Mouse (Mus musculus): Measurements from ENCODE around the gene Klhdc3. TPM values are rescaled to one million over a fixed set of nuclear protein-coding genes. Genes with fewer than 3 reads are reported as not detected.
A peak's percentile ranks its signal among the peaks of the same experiment; 100 is the strongest.

Klhdc3 gene
- polyA plus RNA-seq, 1 experiment from 2014 or later: 122 TPM

GRCm38 (mm10) chr17:46712442-46712841 is 31.7 kb upstream of the Klhdc3 start:
- H3K36me3 ChIP-seq: peaks cover 36% of the 10 kb centered on the region
- peaks cover 14% of the 10 kb centered on the region for H3K4me1 ChIP-seq
- H3K9ac ChIP-seq: peak overlapping the region; percentile 91; the same call in 1 of the 2 replicates
- peak overlapping the region; percentile 83 for H3K4me2 ChIP-seq
- H3K27ac ChIP-seq: no peak overlapping the region
- H3K9me3 ChIP-seq: no peaks in the 10 kb centered on the region
- peak overlapping the region; percentile 85 for H3K4me3 ChIP-seq
- WGBS: 52% methylated on average over 7 of the region's 7 CpGs
- no peak for ATAC-seq (ENCODE audit: borderline replicate concordance, extremely low read depth, low FRiP score, low TSS enrichment)
- H3K27me3 ChIP-seq: no peaks in the 10 kb centered on the region

- peak; percentile 62 for ATAC-seq (ENCODE audit: borderline replicate concordance, extremely low read depth, low FRiP score, low TSS enrichment)
- WGBS: under 1% methylated on average over 76 of the region's 76 CpGs
- Histone ChIP-seq H3K4me2 (peak overlapping the region; percentile 83), H3K27ac (peak overlapping the region; percentile 65), H3K36me3 (peaks cover 32% of the 10 kb centered on the region), H3K4me1 (peaks cover 14% of the 10 kb centered on the region), H3K4me3 (peak overlapping the region; percentile 85), H3K9me3 (no peaks in the 10 kb centered on the region), H3K27me3 (no peaks in the 10 kb centered on the region), H3K9ac (peak overlapping the region; percentile 91)
Measured at GRCm38 (mm10) chr17:46711612-46712271, 31.0 kb upstream of the Klhdc3 start.

GRCm38 (mm10) chr17:46710959-46711597 is 30.4 kb upstream of the Klhdc3 start, which contains the start of gene Pex6:
Pex6 (plus strand) TSS chr17:46711463.
- Histone ChIP-seq H3K9me3 (no peaks in the 10 kb centered on the region), H3K36me3 (peaks cover 26% of the 10 kb centered on the region), H3K27ac (peak within 1 kb of the TSS; percentile 65), H3K4me3 (peak within 1 kb of the TSS; percentile 85), H3K4me1 (peaks cover 14% of the 10 kb centered on the region), H3K4me2 (peak within 1 kb of the TSS; percentile 83), H3K27me3 (no peaks in the 10 kb centered on the region), H3K9ac (peak within 1 kb of the TSS; percentile 91)
- ATAC-seq (ENCODE audit: borderline replicate concordance, extremely low read depth, low FRiP score, low TSS enrichment): peak; percentile 83
- WGBS: 6% methylated on average over 36 of the region's 36 CpGs

GRCm38 (mm10) chr17:46706375-46707089 is 25.8 kb upstream of the Klhdc3 start:
- H3K4me3 ChIP-seq: no peak overlapping the region
- no peak for ATAC-seq (ENCODE audit: borderline replicate concordance, extremely low read depth, low FRiP score, low TSS enrichment)
- H3K9ac ChIP-seq: no peak overlapping the region
- no peaks in the 10 kb centered on the region for H3K9me3 ChIP-seq
- 86% methylated on average over 14 of the region's 14 CpGs for WGBS
- no peaks in the 10 kb centered on the region for H3K27me3 ChIP-seq
- H3K4me1 ChIP-seq: peaks cover 28% of the 10 kb centered on the region
- no peak overlapping the region for H3K27ac ChIP-seq
- no peaks in the 10 kb centered on the region for H3K36me3 ChIP-seq
- H3K4me2 ChIP-seq: no peak overlapping the region

DNA sequence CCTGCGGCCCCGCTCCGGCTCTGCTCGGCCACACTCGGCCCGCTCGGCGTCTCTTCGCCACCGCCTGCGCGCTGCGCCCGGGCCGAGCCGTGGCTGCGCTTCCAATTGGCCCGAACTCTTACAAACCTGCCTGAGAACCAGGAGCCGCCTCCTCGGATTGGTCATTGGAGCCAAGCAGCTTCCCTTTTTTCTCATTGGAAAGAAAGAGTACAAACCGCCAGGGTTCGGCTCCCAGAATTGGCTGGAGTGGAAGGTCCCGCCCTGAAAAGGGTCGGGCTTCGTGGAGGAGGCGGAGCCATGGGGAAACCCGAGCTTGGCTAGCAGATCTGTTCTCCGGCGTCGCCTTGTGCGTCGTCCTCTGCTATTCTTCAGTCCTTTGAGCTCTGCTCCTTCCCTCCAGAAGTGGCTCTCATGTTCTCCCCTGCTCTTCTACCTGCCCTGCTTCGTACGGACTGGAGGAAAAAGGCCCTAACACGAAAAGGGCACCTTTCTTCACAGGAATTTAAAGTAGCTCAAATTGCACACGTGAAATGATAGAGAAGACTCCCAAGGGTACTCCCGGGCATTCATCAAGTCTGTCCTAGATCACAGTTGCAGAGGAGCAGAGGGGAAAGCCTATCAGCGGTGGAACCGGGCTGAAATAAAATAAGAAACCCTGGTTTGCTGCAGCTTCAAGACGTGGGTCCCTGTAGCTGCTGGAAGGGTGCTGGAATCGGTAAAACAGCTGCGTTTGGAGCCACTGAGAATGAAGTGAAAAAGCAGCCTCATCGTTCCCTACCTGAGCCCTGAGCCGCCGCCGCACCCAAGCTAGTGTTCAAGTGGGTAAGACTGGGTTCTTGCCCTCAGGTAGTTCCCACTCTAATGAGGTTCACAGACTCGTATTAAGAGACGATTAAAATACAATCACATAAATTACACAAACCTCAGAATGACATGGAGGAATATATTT is 24.4 kb upstream of the Klhdc3 start, which contains the start of gene Ppp2r5d:
Gene Ppp2r5d, minus strand, starts transcription at position 225 of the 949 bp plus-strand sequence.
- under 1% methylated on average over 48 of the region's 48 CpGs for WGBS
- Histone ChIP-seq H3K36me3 (no peaks in the 10 kb centered on the region), H3K9ac (peak within 1 kb of the TSS; percentile 87), H3K9me3 (no peaks in the 10 kb centered on the region), H3K27ac (peak within 1 kb of the TSS; percentile 96), H3K4me1 (peaks cover 30% of the 10 kb centered on the region), H3K4me2 (peak within 1 kb of the TSS; percentile 79), H3K4me3 (peak within 1 kb of the TSS; percentile 83), H3K27me3 (no peaks in the 10 kb centered on the region)
- ATAC-seq (ENCODE audit: borderline replicate concordance, extremely low read depth, low FRiP score, low TSS enrichment): peak; percentile 94

GRCm38 (mm10) chr17:46703971-46704886 is 23.5 kb upstream of the Klhdc3 start:
- H3K27ac ChIP-seq: peak overlapping the region; percentile 96
- H3K27me3 ChIP-seq: no peaks in the 10 kb centered on the region
- ATAC-seq (ENCODE audit: borderline replicate concordance, extremely low read depth, low FRiP score, low TSS enrichment): peak; percentile 88
- H3K36me3 ChIP-seq: peaks cover 5% of the 10 kb centered on the region
- WGBS: 2% methylated on average over 38 of the region's 41 CpGs
- peaks cover 30% of the 10 kb centered on the region for H3K4me1 ChIP-seq
- H3K9ac ChIP-seq: peak overlapping the region; percentile 87
- H3K4me2 ChIP-seq: peak overlapping the region; percentile 79
- H3K4me3 ChIP-seq: peak overlapping the region; percentile 83
- H3K9me3 ChIP-seq: no peaks in the 10 kb centered on the region

GRCm38 (mm10) chr17:46702506-46702905 is 21.8 kb upstream of the Klhdc3 start:
- 83% methylated on average over 5 of the region's 5 CpGs for WGBS
- no peak overlapping the region for H3K4me3 ChIP-seq
- peaks cover 12% of the 10 kb centered on the region for H3K36me3 ChIP-seq
- peaks cover 30% of the 10 kb centered on the region for H3K4me1 ChIP-seq
- H3K27ac ChIP-seq: no peak overlapping the region
- peak overlapping the region; percentile 79 for H3K4me2 ChIP-seq
- peak overlapping the region; percentile 11; the same call in 1 of the 2 replicates for H3K9ac ChIP-seq
- no peaks in the 10 kb centered on the region for H3K9me3 ChIP-seq
- no peak for ATAC-seq (ENCODE audit: borderline replicate concordance, extremely low read depth, low FRiP score, low TSS enrichment)
- H3K27me3 ChIP-seq: no peaks in the 10 kb centered on the region

- Histone ChIP-seq H3K27ac (no peak overlapping the region), H3K4me1 (peaks cover 30% of the 10 kb centered on the region), H3K27me3 (no peaks in the 10 kb centered on the region), H3K9me3 (no peaks in the 10 kb centered on the region), H3K9ac (no peak overlapping the region), H3K4me3 (no peak overlapping the region), H3K4me2 (no peak overlapping the region), H3K36me3 (peaks cover 13% of the 10 kb centered on the region)
- whole genome bisulfite sequencing: 82% methylated on average over 12 of the region's 12 CpGs
- no peak for ATAC-seq (ENCODE audit: borderline replicate concordance, extremely low read depth, low FRiP score, low TSS enrichment)
Measured at GRCm38 (mm10) chr17:46702100-46702499, 21.4 kb upstream of the Klhdc3 start.

DNA sequence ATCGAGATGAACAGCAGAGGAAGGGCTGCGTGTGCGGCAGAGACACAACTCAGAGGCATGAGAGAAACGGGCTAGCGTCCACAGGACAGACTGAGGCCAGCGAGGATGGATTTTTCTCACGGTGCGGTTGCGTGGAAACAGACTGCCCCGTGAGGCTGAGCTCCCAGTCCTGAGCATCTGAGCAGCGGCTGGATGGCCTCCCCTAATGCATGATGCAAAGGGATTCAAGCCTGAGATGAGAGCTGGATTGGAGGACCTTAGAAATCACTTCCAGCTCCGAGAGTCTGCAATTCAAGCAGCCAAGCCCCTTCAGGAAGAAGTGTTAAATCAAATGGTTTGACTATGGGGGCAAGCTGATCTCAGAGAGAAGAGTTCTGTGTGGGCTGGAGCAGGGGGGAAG is 20.8 kb upstream of the Klhdc3 start:
- Histone ChIP-seq H3K36me3 (peaks cover 13% of the 10 kb centered on the region), H3K4me3 (no peak overlapping the region), H3K27me3 (no peaks in the 10 kb centered on the region), H3K9ac (no peak overlapping the region), H3K9me3 (no peaks in the 10 kb centered on the region), H3K4me1 (peaks cover 30% of the 10 kb centered on the region), H3K27ac (no peak overlapping the region), H3K4me2 (no peak overlapping the region)
- 73% methylated on average over 12 of the region's 12 CpGs for WGBS
- ATAC-seq (ENCODE audit: borderline replicate concordance, extremely low read depth, low FRiP score, low TSS enrichment): no peak

DNA sequence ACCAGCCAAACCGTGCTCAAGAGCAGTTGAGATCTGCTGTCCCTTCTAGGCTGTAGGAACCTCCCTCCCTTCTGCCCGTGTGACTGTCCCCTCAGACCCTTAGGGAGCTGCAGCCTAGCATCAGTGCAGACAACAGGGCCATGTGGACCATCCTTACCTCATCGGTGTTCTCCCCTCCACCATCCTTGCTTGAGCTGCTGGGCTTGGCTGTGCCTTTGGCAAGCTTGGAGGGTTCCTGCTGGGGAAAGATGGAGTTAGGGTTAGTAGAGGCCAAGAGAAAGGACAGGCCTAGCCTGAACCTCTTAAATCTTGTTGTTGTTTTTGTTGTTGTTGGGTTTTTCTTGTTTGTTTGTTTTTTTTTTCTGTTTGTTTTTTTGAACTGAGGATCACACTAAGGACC is 19.2 kb upstream of the Klhdc3 start:
- no peak for ATAC-seq (ENCODE audit: borderline replicate concordance, extremely low read depth, low FRiP score, low TSS enrichment)
- Histone ChIP-seq H3K27ac (no peak overlapping the region), H3K9me3 (no peaks in the 10 kb centered on the region)

More for the DNA sequence above, 19.2 kb upstream of the Klhdc3 start:
- H3K9ac ChIP-seq: no peak overlapping the region
- H3K27me3 ChIP-seq: no peaks in the 10 kb centered on the region
- H3K4me2 ChIP-seq: no peak overlapping the region
- peaks cover 24% of the 10 kb centered on the region for H3K4me1 ChIP-seq
- WGBS: 83% methylated on average over 3 of the region's 3 CpGs
- peaks cover 20% of the 10 kb centered on the region for H3K36me3 ChIP-seq
- H3K4me3 ChIP-seq: no peak overlapping the region

All from lung, embryonic 15.5 days (tissue).